Mouse (Mus musculus) right cerebral cortex, postnatal 4 days (tissue): Measurements from ENCODE around the gene Slc23a2.

ENCODE experiments used
- DNase-seq: peaks from one replicate; pipeline ENCODE4 v3.0.0-alpha.2; 2022

Gene Slc23a2

DNA sequence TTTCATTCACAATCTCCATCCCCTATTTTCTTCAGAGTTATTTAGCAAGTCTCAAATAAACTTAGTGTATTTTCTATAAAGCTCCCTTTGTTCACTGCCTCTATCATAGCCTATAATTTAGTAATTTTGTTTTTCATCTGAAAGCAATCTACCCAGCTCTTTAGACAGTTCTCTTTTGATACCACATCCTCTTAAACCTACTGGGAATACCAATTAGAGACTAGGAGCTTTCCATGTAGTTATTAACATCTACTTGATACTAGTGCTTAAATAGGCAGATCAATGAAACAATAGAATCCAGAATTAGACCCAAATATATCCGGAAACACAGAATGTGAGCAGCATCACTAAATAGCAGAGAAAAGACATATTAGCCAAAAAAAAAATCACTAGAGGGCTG lies 128.9 kb downstream of the Slc23a2 start:
- DNase-seq, result no peak

DNA sequence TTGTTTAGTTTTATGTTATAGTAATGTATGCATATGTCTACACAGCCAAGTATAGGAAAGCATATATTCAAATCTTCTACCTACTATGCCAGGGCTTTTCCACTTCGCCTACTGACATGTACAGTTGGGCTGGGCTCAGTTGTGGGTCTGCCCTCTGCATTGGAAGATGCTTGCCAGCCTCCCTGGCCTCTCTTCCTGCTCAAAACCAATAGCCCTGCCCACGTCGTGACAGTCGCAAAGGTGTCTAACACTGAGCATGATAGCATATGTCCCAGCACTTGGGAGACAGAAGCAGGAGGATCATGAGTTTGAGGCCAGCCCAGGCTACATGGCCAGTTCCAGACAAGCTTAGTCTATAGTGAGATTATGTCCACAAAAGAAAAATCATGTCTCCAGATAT lies 131.8 kb downstream of the Slc23a2 start:
- no peak for DNase-seq

GRCm38 (mm10) chr2:132010781-132011180 lies 134.1 kb downstream of the Slc23a2 start:
- no peak for DNase-seq

DNA sequence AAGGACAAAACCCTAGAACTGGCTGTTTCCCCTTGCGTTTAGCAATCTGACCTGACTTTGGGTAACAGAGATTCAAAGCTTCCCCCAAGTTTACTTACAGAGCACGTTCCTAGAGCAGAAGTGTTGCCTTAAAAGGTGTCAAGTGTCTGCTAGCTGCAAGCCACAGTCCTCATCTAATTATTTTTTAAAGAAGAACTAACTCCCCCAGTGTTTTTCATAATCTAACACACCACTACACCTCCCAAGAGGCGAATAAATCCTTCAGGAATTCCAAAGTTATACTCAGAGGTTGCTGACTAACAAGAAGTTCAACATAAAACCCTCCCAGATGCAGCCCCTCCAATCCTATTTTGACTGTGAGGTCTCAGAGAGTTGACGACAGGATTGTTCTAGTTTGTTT lies 136.7 kb downstream of the Slc23a2 start:
- DNase-seq, result no peak

- DNase-seq, result no peak
Measured at GRCm38 (mm10) chr2:132007475-132007819, 137.5 kb downstream of the Slc23a2 start.

GRCm38 (mm10) chr2:132006561-132007474 lies 138.1 kb downstream of the Slc23a2 start:
- DNase-seq, result peak; percentile 22

GRCm38 (mm10) chr2:132005445-132005844 lies 139.5 kb downstream of the Slc23a2 start:
- no peak for DNase-seq

GRCm38 (mm10) chr2:132004495-132005136 lies 140.3 kb downstream of the Slc23a2 start:
- no peak for DNase-seq

DNA sequence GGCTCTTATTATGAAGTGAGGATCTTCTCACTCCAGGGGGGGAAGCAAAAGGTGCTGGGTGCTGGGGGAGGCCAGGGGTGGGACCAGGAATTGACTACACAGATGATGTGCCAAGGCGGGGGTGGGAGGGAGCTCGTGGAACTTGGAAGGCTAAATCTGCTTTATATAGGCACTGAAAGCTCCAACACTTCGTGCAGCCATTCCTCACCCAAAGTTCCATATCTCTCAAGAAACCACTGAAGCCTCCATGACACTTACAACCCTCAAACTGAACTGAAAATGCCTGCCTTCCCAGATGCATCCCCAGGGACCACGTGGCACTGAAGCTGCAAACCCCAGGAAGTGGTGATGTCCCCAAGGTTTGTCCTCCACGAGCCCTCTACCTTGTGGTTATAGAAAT lies 141.0 kb downstream of the Slc23a2 start:
- no peak for DNase-seq
